Mouse (Mus musculus) A20 (cell line): ENCODE measurements around the gene Pecam1.
"Not testable (repeated sequence)": the region's sequence is repeated elsewhere in the genome, so short reads cannot be mapped to it uniquely, and the experiment has no call there.

Experiments
- DNase-seq: peaks from one replicate; pipeline ENCODE4 v3.0.0-alpha.2; 2011; ENCODE audit warnings: low read depth, low spot score

Pecam1 gene

DNA sequence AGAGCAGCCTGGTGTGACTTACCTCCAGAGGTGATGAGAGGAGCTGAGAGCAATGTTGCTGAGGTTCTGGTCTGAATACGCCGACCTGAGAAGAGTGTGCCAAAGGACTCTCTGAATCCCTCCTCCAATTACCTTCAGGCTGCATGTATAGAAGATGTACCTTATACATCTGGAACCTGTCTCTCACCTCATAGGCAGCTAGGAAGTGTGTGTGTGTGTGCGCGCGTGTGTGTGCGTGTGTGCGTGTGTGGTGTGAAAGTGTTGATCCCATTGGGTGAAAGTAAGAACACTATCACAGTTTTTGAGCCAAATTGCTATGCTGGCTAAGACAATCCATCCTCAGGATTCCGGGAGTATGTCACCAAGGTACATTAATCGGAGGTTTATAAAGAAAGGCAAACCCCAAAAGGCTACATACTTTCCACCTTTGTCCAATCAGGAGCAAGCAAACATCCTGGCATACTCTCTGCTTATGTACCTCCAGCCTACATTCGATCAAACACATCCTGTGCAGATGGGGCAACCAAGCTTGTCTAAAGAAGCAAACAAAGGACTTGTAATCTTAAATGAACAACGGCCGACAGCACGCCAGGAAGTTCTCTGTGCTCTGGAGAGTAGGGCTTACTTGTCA lies at the start of gene Pecam1:
Pecam1 (minus strand) TSS at position 508 of the 631 bp plus-strand sequence.
- DNase-seq, result no peak

DNA sequence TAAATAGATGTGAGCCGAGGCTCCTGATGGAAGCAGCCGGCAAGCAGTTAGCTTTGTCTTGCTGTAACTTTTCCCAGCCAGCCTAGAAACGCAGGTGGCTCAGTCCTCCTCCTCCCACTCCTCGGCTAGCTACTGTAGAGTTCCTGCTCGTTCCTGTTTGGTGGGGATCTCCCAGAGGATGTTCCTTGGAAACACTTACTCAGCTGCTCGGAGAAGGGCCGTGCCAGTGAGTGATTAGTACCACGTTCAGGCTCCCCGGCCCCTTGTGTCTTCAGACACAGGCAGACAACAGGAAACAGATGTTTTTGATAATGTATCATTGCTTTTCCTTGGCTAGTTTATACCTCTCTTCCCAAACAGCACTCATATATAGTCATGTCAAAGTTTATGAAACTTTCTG lies 45.3 kb upstream of the Pecam1 start:
- DNase-seq, result no peak

DNA sequence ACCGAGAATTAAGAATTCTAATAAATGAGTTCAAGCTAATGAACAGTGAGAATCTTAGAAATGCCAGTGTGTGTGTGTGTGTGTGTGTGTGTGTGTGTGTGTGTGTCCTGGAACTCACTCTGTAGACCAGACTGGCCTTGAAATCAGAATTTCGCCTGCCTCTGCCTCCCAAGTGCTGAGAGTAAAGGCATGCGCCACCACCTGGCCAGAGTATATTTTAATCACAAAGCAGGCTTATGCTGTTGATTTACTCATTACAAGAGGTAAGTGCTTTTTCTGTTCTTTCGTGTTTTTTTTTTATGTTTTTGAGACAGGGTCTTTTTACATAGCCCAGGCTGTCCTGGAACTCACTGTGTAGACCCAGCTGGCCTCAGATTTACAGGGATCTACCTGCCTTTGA lies 43.4 kb upstream of the Pecam1 start:
- DNase-seq, result peak; percentile 54

DNA sequence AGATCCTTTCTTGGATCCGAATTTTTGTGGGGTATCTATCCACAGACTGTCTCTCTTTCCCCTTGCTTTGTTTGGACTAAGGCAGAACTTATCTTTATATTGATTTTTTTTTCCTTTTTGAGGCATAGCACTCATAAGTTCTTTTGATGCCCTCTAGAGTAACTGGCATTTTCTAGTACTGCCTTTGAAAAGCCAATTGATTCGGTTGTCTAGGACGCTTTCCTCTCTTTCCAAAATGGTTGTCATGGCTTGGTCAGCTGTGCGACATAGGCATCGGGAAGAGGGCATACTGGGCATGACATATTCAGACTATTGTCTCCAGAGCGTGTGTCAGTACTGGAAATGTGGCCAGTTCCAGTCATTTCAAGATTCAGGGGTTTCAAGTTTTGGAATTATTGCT lies 39.2 kb upstream of the Pecam1 start:
- no peak for DNase-seq

DNA sequence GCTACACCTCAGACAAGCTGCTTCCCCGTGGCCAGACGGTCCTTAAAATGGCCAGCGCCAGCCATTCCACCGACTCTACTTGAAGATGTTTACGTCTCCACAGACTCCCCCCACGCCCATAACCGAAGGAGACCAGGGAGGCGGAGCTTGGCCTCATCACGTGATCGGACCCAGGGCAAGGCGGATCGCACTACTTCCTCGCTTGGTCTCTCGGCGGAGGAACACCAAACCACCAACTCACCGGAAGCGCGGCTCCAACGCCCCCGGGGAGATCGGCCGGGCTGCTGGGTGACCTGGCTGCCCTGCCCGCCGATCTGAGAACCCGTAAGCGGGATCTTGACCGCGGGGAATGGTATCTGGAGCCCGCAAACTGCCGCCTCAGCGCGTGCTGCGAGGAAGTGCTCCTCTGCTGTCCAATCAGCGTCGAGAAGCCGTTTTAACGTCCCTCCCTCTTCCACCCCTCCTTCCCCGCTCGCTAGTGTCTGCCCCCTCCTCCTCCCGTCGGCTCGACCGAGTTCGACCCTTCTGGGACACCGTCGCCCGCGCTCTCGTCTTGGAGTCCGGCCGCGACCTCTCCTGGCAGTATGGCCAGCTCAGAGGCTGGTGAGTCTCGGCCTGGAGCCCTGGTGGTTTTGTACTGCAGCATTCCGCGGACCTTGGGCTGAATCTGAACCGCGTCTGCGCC lies 38.5 kb upstream of the Pecam1 start, which contains the start of the genes Ddx5 and Cep95:
Ddx5 (minus strand) TSS at position 411 of the 685 bp plus-strand sequence.
Cep95 (plus strand) TSS at position 478 of the 685 bp plus-strand sequence.
- DNase-seq, result peak; percentile 100

DNA sequence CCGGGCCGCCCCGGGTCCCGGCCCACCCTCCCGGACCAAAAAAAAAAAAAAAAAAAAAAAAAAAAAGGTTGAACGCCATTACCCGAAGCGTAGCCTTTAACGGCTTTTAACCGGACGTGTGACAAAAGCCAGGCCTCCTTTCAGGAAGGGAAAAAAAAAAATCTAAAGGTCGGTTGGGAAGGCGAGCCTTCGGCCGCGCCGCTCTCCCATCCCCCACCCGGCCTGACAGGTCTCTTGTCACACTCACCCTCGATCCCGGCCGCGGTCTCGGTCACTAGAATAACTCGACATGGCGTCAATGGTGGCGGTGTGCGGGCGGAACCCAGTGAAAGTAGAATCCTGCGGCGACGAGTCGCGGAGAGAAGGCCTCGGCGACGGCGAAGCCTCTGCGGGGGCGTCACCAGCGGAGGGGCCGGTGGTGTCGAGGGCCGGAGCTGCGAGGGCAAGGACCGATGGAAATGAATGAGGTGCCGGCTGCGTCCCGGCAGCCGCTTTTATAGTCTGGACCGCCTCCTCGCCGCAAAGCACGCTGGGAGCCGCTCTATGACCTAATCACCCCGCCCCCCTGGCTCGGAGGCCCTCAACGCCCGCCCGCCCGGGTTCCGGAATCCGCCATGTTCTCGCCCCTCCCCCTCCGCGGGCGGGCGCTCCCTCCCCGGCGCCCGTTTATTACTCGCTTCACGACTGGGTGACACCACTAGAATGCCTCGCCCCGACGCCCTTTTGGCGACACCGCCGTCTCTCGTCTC lies 37.8 kb upstream of the Pecam1 start:
- DNase-seq, result peak; percentile 99

DNA sequence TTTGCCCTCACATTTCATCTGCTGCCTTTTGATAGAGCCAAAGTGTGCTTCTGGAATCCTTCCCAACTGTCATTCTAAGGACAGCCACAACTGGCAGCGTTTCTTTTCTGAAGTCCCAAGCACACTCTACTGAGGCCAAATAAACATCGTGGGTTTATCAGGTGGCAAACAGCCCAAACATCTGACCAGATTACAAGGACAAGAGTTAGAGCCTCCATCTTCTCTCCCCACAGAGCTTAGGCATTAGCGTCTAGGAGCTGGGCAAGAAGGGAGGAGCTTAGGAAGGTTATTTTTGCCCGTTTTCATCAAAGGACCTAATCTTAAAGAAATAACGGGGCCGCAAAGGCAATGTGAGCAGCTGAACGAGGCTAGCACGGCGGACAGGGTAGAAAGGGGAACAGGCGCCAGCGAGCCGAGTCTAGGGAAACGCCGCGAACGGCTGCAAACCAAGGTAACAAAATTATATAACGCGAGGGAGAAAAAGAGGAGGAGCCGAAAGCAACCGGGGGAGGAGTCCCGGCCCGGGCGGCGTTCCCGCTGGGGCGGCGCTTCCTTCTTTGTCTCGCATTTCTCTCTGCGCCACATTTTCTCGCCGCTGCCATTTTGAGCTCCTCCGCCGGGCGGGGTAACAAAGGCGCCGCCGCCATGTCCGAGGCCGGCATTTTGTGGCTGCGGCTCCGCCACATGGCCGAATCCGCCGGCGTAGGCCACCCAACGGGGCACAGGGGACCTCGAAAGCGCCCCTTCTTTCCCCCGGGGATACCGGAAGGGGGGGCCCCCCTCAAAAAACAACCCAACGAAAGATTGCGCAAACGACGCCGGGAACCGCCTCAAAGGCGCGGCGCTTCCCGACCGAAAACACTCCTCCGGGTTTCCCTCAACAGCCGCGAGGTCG lies 37.0 kb upstream of the Pecam1 start:
- peak; percentile 92 for DNase-seq

DNA sequence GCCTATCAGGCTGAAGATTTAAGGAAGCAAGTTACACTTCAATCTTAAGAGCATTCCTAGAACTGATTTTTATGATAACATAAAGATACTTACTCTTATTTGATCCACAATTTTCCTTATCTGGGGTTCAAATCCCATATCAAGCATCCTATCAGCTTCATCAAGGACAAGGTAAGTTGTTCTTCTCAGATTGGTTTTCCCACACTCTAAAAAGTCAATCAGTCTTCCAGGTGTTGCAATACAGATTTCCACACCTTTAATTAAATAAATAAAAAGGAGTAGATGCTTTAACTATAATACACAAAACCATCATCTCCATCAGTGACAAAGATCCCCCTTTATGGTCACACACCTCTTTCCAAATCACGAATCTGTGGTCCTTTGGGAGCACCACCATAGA lies 34.6 kb upstream of the Pecam1 start:
- no peak for DNase-seq

DNA sequence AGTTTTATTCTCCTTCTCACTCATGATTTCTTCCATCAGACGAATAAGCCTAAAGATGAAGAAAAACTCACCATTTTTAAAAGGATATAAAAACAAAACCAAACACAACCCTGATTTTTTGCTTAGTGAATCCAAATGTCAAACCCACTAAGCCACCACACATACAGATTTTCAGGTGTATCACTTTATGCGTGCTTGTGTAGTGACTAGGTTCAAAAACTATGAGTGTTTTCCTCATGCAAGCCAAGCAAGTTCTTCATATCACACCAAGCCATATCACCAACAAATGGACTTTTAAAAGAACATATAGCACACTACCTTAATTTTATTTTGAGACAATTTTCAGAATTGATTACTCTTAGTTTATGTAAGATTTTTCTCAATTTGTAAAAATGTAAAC lies 34.0 kb upstream of the Pecam1 start:
- no peak for DNase-seq

DNA sequence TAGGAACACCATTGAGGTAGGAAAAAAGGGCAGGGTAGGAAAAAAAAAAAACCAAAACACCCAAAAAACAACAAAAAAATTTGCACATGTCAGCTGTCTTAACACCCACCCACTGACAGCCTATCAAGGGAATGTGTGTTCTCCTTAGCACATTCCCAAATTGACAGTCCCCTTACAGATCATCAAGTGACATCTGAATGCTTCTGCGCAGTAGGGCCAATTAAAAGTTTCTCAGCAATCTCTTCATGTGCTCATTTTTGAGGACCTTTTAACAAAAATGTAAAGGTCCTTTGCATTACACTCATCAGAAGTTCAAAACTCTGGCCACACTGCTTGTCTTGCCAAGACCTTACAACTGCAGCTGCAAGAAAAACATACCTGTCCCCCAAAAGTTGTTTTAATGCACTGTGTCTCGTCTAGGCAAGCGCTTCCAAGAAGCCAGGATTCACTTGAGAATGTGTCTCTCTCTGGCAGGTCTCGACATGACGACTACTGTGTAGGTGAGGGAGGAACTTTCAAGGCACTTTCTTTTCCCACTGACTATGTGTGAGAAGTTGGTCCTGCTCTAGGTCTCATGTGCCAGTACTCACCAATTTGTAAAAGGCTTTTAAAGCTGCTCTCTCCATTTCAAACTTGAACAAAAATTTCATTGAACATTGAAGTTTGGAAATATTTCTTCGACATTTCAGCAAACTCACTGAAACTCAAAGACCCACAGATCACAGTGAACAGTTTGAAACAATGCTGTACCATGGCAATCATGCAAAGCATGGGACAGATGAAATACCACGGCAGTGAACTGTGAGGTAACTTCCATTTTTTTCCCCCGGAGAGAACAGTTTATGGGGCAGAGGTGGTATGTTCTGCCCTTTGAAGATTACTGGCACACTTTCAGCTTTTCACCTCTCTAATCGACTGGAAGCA lies 32.7 kb upstream of the Pecam1 start:
- DNase-seq, result no peak

DNA sequence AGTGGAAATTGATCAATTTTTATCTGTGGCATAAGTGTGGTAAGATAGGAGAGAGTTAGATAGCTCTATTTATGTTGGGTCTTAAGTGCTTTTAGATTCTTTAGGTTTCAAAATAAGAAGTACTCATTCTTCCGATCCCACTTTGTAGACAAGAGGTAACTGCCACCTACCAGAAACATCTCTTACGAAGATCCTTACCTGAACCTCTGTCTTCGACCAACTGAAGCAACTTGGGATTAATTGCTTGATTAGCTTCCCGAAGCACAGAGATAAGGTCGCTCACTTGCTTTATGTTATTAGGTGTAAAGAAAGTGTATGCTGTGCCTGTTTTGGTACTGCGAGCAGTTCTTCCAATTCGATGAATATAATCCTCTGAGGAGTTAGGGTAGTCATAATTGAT lies 31.8 kb upstream of the Pecam1 start:
- DNase-seq, result not testable (repeated sequence)

DNA sequence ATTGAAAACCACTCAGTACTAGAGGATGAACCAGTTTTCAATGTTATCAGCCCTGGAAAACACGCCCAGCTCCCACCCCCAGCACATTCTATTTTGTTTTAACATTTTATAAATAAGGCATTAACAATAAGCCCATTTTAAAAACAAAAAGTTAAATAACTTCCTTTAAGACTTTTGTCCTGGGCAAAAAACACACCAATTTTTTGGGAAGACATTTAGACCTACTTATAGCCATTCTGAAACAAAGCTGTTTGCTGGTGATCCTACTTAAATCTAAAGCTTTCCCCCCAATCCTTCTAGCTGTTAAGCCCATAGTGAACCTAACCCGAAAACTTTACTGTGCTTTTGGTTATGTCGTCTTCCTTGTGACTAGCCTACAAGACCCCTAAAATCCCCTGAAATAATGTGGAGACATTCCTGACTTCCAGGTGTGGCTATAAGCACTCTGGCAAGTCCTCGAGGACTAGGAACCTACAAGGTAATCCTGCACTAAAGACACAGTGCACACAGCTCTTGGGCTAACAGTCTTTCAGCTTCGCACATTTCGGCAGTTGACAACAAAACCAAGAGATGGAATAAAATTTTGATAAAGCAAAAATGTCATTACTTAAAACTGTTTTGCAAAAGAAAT lies 30.3 kb upstream of the Pecam1 start:
- DNase-seq, result no peak

DNA sequence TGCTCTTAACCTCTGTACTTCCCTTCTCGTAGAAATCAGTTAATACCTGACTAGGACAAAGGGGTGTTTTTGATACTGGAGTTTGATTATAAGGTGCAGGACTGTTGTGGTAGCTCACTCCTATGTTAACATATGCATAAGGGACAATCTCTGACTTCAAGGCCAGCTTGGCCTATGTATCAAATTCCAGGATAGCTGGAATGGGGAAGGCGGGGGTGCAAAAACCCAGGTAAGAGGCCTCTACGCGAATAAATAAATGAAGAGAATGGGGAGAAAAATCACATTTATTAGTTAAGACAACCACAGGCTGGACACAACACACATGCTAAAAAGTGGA lies 29.6 kb upstream of the Pecam1 start:
- no peak for DNase-seq

DNA sequence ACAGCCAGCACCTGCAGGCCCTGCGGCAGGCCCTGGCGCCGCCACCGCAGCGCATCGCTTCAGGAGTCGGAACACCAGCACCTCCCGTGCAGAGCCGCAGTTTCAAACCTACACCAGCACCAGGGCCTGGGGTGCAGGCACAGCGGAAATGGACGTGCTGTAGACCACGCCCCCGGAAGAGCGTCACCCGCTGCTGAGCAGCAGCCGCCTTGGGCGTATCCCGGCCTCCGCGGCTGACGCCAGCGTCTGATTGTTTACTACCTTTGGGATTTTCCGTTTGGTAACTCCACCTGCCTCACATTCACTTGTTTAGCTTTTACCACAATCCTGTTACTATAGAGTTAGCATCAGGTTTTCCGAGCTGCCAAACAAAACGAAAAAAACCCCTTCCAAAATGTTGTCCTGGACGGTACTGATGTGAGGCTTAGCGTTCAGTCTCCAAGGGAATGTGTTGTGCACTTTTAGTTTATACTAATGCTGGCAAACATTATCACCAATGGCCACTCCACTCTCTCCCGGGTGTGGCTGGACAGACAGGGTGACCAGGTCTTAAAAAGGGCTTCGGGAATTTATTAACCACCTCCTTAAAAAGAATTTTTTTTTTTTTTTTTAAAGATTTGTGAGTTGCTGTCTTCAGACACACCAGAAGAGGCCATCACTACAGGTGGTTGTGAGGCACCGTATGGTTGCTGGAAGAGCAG lies 29.1 kb upstream of the Pecam1 start, which contains the start of gene Polg2:
Polg2 (minus strand) TSS at position 150 of the 701 bp plus-strand sequence.
- peak; percentile 97 for DNase-seq

DNA sequence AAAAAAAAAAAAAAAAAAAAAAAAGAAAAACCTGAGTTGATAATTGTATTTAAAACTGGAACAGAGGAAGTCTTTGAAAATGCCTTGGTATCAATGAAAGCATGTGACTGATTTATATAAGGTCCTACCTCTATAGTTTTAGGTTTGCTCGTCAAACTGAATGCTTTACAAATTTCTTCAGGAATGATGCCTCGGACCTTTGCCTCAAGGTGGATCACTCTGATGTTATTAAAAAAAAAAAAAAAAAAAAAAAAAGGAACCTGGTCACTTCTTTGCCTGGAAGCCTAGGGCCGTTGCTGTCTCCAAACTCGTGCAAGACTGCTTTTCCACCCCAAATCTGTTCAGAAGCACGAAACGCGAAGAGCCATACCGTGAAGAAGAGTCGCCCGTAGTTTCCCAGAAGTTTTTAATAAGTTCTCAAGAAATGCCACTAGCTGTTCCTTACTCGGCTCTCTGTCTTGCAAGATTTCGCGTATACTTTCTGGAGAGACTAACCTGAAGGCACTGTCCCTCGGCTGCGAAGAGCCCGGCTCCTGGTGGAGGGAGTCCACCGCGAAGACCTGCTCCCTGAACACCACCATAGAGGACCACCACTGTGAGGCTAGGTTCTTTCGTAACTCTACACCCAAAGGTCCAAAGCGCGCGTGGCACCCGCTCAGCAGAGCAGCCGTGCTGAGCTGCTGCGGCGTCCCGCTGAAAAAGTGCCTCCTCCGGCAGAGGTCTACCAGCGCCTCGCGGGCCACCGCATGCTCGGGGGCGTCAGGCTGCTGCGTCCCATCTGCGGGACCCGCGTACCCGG lies 28.4 kb upstream of the Pecam1 start:
- no peak for DNase-seq

DNA sequence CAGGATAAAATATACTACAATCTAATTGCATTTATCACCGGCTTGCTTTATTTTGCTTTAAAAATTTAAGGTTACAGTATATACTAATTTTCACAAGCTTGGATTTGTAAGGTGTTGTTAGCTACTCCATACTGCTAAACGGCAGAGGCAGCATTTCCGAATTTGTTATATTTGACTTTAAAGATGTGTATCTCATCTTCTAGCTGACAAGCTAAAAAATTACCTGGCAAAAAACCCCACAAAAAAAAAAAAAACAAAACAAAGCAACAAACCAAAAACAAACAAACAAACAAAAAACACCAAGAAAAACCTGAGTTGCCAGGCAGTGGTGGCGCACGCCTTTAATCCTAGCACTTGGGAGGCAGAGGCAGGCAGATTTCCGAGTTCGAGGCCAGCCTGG lies 27.7 kb upstream of the Pecam1 start:
- no peak for DNase-seq

DNA sequence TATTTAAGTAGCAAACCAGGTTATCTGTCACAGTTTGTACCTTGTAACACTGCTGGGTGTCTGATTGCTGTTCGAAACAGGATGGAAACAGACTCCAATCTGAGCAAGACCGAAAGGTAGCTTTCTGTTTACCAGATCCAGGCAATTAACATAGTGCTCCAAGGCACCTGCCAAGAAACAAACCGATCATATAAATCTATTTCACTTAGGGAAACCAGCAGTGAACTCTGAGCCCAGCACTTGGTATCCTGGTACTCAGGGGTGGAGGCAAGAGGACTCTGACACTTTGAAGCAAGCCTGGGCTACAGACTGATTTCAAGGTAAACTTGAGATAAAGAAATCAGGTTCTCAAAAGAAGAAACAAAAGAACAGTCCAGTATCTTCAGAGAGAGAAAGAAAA lies 27.0 kb upstream of the Pecam1 start:
- no peak for DNase-seq

DNA sequence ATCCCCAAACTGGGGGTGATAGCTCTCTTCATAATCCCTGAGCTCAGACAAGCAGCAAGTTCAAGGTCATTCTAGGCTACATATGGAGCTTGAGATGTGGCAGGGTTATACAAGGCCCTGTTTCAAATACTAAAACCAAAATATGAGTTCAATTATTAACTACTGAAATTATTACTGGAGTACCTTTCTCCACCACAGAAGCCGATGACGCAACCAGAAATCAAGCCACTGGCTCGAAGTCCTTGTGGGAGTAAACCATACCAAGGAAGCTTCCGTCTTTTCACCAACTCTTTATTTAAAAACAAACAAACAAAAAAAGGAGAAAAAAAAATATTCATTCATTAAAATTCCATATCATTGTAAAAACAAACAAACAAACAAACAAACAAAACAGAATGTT lies 26.5 kb upstream of the Pecam1 start:
- no peak for DNase-seq

DNA sequence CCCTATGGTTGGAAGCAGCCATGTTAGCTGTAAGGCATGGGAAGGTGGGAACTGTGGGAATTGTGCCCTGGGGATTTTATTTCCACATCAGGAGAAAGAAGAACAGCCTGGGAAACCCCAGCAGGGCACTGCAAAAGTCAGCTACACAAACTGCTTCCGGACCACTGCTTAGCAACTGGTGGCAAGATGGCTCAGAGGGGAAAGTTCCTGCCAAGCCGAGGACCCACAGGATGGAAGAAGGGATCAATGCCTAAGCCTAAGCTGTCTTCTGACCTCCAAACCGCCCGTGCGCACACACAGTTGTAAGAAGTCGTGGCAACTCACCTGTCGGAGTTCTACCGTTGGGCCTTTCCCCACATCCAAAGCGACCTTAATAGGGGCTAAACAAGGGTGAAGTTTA lies 22.6 kb upstream of the Pecam1 start:
- no peak for DNase-seq
